Mouse (Mus musculus) MEL (cell line): ENCODE data around the gene Arl2bp. TPM values are rescaled to one million over a fixed set of nuclear protein-coding genes. Genes with fewer than 3 reads are reported as not detected.
A peak's percentile ranks its signal among the peaks of the same experiment; 100 is the strongest.

Source experiments
- DNase-seq: peaks from one replicate; pipeline ENCODE4 v3.0.0; 2011; ENCODE audit warnings: low read depth, low spot score
- H3K27ac ChIP-seq: 2 replicates; pipeline ENCODE4 v1.5.1; 2012; ENCODE audit warnings: low read depth, mild to moderate bottlenecking, control low read depth, low read length, moderate library complexity; ENCODE audit not compliant: control insufficient read depth
- H3K27me3 ChIP-seq, 2 experiments: fragments of 150-350 bp in 1 of 2; sonication (generic) in 1 of 2; 2 replicates each; pipeline ENCODE4 v1.6.1; 2012; ENCODE audit warnings: low read length in 2 of 2, mild to moderate bottlenecking in 2 of 2, improper control_type of control experiment in 1 of 2, moderate library complexity in 1 of 2; ENCODE audit not compliant: insufficient read depth in 2 of 2, control insufficient read depth in 1 of 2
- H3K36me3 ChIP-seq, 2 experiments: 2 replicates each; pipeline ENCODE4 v1.6.1; 2012 to 2014; ENCODE audit warnings: low read length in 2 of 2, improper control_type of control experiment in 1 of 2, inconsistent platforms in 1 of 2, mild to moderate bottlenecking in 1 of 2; ENCODE audit not compliant: insufficient read depth in 2 of 2, control insufficient read depth in 1 of 2
- H3K4me1 ChIP-seq, 2 experiments: fragments of 150-350 bp in 1 of 2; sonication (generic) in 1 of 2; 2 replicates each; pipeline ENCODE4 v1.6.1; 2012; ENCODE audit warnings: low read length in 2 of 2, improper control_type of control experiment in 1 of 2, mild to moderate bottlenecking in 1 of 2; ENCODE audit not compliant: insufficient read depth in 2 of 2, control insufficient read depth in 1 of 2
- H3K4me3 ChIP-seq, 2 experiments: fragments of 150-350 bp in 1 of 2; sonication (generic) in 1 of 2; 2 replicates each; pipeline ENCODE4 v1.5.1; 2012; ENCODE audit warnings: low read depth in 2 of 2, low read length in 2 of 2, mild to moderate bottlenecking in 2 of 2, moderate library complexity in 2 of 2, control low read depth in 1 of 2, improper control_type of control experiment in 1 of 2; ENCODE audit not compliant: control insufficient read depth in 1 of 2, insufficient read depth in 1 of 2
- H3K79me2 ChIP-seq: 2 replicates; pipeline ENCODE4 v1.6.1; 2012; ENCODE audit warnings: mild to moderate bottlenecking, low read length, moderate library complexity; ENCODE audit not compliant: control insufficient read depth, poor library complexity, insufficient read depth
- H3K9ac ChIP-seq: 2 replicates; pipeline ENCODE4 v1.6.1; 2012; ENCODE audit warnings: low read depth, mild to moderate bottlenecking, control low read depth, low read length, moderate library complexity; ENCODE audit not compliant: control insufficient read depth, poor library complexity, severe bottlenecking
- H3K9me3 ChIP-seq: fragments of 150-350 bp; sonication (generic); replicated peaks from 2 replicates; pipeline ENCODE4 v1.6.1; 2012; ENCODE audit warnings: mild to moderate bottlenecking, low read length, improper control_type of control experiment, moderate library complexity; ENCODE audit not compliant: insufficient read depth
- CTCF ChIP-seq, 3 experiments: IDR thresholded peaks in 2 of 3; conservative IDR thresholded peaks in 1 of 3; 2 replicates each; pipeline ENCODE4 v1.5.1; 2011 to 2012; ENCODE audit warnings: low read length in 3 of 3, low read depth in 2 of 3, mild to moderate bottlenecking in 2 of 3, improper control_type of control experiment in 1 of 3, inconsistent platforms in 1 of 3, mixed read lengths in 1 of 3, moderate library complexity in 1 of 3; ENCODE audit not compliant: control insufficient read depth in 1 of 3, insufficient read depth in 1 of 3, poor library complexity in 1 of 3, severe bottlenecking in 1 of 3
- ELF1 ChIP-seq: IDR thresholded peaks from 2 replicates; pipeline ENCODE4 v1.6.1; 2014; ENCODE audit warnings: low read depth, mild to moderate bottlenecking, inconsistent platforms, low read length, improper control_type of control experiment, moderate library complexity
- ETS1 ChIP-seq: IDR thresholded peaks from 2 replicates; pipeline ENCODE4 v1.6.1; 2012; ENCODE audit warnings: low read depth, mild to moderate bottlenecking, inconsistent platforms, low read length, improper control_type of control experiment, moderate library complexity
- HCFC1 ChIP-seq: IDR thresholded peaks from 2 replicates; pipeline ENCODE4 v1.6.1; 2012; ENCODE audit warnings: low read depth, mild to moderate bottlenecking, inconsistent platforms, low read length, improper control_type of control experiment, moderate library complexity
- JUND ChIP-seq: IDR thresholded peaks from 2 replicates; pipeline ENCODE4 v1.6.1; 2011; ENCODE audit warnings: low read depth, mild to moderate bottlenecking, improper control_type of control experiment, low read length
- MAFK ChIP-seq: IDR thresholded peaks from 2 replicates; pipeline ENCODE4 v1.6.1; 2011; ENCODE audit warnings: low read depth, mild to moderate bottlenecking, low read length, improper control_type of control experiment, borderline replicate concordance
- MAZ ChIP-seq: IDR thresholded peaks from 2 replicates; pipeline ENCODE4 v1.6.1; 2012; ENCODE audit warnings: low read depth, mild to moderate bottlenecking, inconsistent platforms, low read length, improper control_type of control experiment
- MEF2A ChIP-seq: IDR thresholded peaks from 2 replicates; pipeline ENCODE4 v1.6.1; 2014; ENCODE audit warnings: low read depth, mild to moderate bottlenecking, inconsistent platforms, low read length, improper control_type of control experiment; ENCODE audit not compliant: poor library complexity, insufficient replicate concordance, severe bottlenecking; ENCODE audit errors: extremely low read depth
- MXI1 ChIP-seq: IDR thresholded peaks from 2 replicates; pipeline ENCODE4 v1.6.1; 2011; ENCODE audit warnings: mild to moderate bottlenecking, low read depth, low read length, improper control_type of control experiment
- POLR2A ChIP-seq, 2 experiments: IDR thresholded peaks; 2 replicates each; pipeline ENCODE4 v1.6.1; 2011 to 2012; ENCODE audit warnings: low read length in 2 of 2, mild to moderate bottlenecking in 2 of 2, control low read depth in 1 of 2, improper control_type of control experiment in 1 of 2, low read depth in 1 of 2, moderate library complexity in 1 of 2; ENCODE audit not compliant: control insufficient read depth in 1 of 2, insufficient read depth in 1 of 2, poor library complexity in 1 of 2
- POLR2AphosphoS2 ChIP-seq: IDR thresholded peaks from 2 replicates; pipeline ENCODE4 v1.6.1; 2011; ENCODE audit warnings: low read length, improper control_type of control experiment
- RAD21 ChIP-seq: IDR thresholded peaks from 2 replicates; pipeline ENCODE4 v1.6.1; 2011; ENCODE audit warnings: mild to moderate bottlenecking, low read depth, low read length, improper control_type of control experiment
- RCOR1 ChIP-seq: IDR thresholded peaks from 2 replicates; pipeline ENCODE4 v1.6.1; 2012; ENCODE audit warnings: low read depth, mild to moderate bottlenecking, inconsistent platforms, low read length, improper control_type of control experiment
- SIN3A ChIP-seq: IDR thresholded peaks from 2 replicates; pipeline ENCODE4 v1.6.1; 2012; ENCODE audit warnings: low read length, improper control_type of control experiment, inconsistent platforms
- SMC3 ChIP-seq: IDR thresholded peaks from 2 replicates; pipeline ENCODE4 v1.6.1; 2011; ENCODE audit warnings: low read depth, low read length, improper control_type of control experiment
- TAL1 ChIP-seq: IDR thresholded peaks from 2 replicates; pipeline ENCODE4 v1.6.1; 2012; ENCODE audit warnings: mild to moderate bottlenecking, inconsistent platforms, low read length, moderate library complexity, mixed read lengths
- TBP ChIP-seq: IDR thresholded peaks from 2 replicates; pipeline ENCODE4 v1.8.0; 2011; ENCODE audit warnings: low read depth, low read length, improper control_type of control experiment
- TCF12 ChIP-seq: IDR thresholded peaks from 2 replicates; pipeline ENCODE4 v1.6.1; 2014; ENCODE audit warnings: low read depth, mild to moderate bottlenecking, inconsistent platforms, low read length, improper control_type of control experiment, moderate library complexity
- ZC3H11A ChIP-seq: IDR thresholded peaks from 2 replicates; pipeline ENCODE4 v1.6.1; 2012; ENCODE audit warnings: low read depth, mild to moderate bottlenecking, inconsistent platforms, low read length, improper control_type of control experiment
- ZKSCAN1 ChIP-seq: IDR thresholded peaks from 2 replicates; pipeline ENCODE4 v1.6.1; 2012; ENCODE audit warnings: low read depth, mild to moderate bottlenecking, inconsistent platforms, low read length, improper control_type of control experiment, moderate library complexity
- ZMIZ1 ChIP-seq: IDR thresholded peaks from 2 replicates; pipeline ENCODE4 v1.6.1; 2012; ENCODE audit warnings: low read depth, mild to moderate bottlenecking, inconsistent platforms, low read length, improper control_type of control experiment, moderate library complexity
- ZNF384 ChIP-seq: IDR thresholded peaks from 2 replicates; pipeline ENCODE4 v1.6.1; 2012; ENCODE audit warnings: low read depth, mild to moderate bottlenecking, inconsistent platforms, low read length, improper control_type of control experiment
- polyA plus RNA-seq, 2 experiments: library from polyadenylated mRNA; stranded (reverse) in 1 of 2; unstranded in 1 of 2; fragments of >175 nt in 1 of 2; fragments of >200 nt in 1 of 2; gene quantifications; 2 replicates each; pipeline versions ENCODE4 v1.2.1 to v1.2.4; 2012; ENCODE audit warnings: low replicate concordance in 2 of 2, low read depth in 1 of 2; ENCODE audit not compliant: insufficient read length in 2 of 2, insufficient read depth in 1 of 2, missing spikeins in 1 of 2
- total RNA-seq: library from RNA; depleted of rRNA; stranded (reverse); fragments of 300-350 nt; gene quantifications from 2 replicates; pipeline ENCODE4 v1.2.3, GENCODE M21; 2012

Arl2bp gene
- total and polyA plus RNA-seq, 3 experiments: 43.8 to 515 (median 96.1) TPM

DNA sequence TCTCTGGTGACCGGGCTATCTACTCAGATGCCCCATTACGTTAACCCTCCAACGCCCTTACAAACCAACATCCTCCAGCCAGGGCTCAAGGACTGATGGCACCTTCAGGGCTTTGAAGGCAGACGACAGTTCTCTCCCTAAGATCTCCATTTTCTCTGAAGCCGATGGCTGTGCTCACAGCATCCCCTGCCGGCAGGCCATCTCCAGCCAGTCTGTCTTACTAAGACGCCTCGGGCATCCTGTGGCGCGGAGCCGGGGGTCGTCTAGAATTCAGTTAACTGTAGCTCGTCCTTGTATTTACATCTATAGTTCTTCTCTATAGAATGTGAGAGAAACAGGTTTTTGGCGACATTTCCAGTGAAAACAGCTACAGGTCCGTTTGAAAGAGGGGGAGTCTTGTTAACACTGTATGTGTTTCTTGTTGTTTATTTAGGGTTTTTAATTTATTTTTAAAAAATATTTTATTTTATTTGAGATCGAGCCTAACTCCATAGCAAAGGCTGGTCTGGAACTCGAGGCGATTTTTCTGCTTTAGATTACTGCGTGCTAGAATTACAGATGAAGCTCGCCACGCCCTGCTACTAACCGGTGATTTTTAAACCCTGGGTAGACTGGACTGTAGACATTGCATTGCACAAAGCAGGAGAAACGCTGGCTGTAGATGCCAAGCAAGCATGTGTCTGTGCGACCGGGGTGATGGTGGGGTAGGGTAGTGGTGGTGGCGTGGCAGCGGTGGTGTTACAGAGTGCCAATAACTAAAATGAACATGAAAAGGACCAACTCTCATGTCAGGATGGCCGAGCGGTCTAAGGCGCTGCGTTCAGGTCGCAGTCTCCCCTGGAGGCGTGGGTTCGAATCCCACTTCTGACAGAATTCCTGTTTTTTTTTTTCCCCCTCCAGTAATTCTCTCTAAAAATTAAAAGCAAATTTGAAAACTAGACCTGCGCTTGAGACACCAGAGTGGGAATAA is 36.7 kb downstream of the Arl2bp start:
- TF ChIP-seq TCF12 (peak; percentile 10; the same call in 1 of the 2 replicates), RCOR1 (no peak), HCFC1 (peak; percentile 41; the same call in 1 of the 2 replicates), JUND (no peak), TBP (peak; percentile 99), MAZ (peak; percentile 71), TAL1 (no peak), POLR2A (IDR thresholded peaks at IDR 0.05; ENCODE audit: control insufficient read depth in 1 of 2, insufficient read depth in 1 of 2, low read depth in 1 of 2, low read length in 2 of 2, poor library complexity in 1 of 2) (no peak), ZC3H11A (peak; percentile 95), ZKSCAN1 (no peak), MEF2A (no peak), MXI1 (peak; percentile 54; the same call in 1 of the 2 replicates), POLR2AphosphoS2 (no peak), ZNF384 (no peak), SIN3A (peak; percentile 77; the same call in 1 of the 2 replicates), ELF1 (peak; percentile 61; the same call in 1 of the 2 replicates), ETS1 (no peak), RAD21 (peak; percentile 91), MAFK (peak; percentile 89; the same call in 1 of the 2 replicates), CTCF (IDR thresholded peaks at IDR 0.05 in 2 of 3, conservative IDR thresholded peaks at IDR 0.05 in 1 of 3; ENCODE audit: control insufficient read depth in 1 of 3, insufficient read depth in 1 of 3, low read depth in 2 of 3, low read length in 3 of 3, poor library complexity in 1 of 3, severe bottlenecking in 1 of 3) (peak; percentile 93 to 97 (median 96)), ZMIZ1 (no peak), SMC3 (peak; percentile 93)
- Histone ChIP-seq H3K4me3 (peak overlapping the region; percentile 73 to 77), H3K4me1 (peaks cover 0 to 4% of the 10 kb centered on the region in 2 experiments; a peak in 2 of 4 replicates), H3K27ac (peak overlapping the region; percentile 30; the same call in 1 of the 2 replicates), H3K36me3 (no peaks in the 10 kb centered on the region), H3K27me3 (0 out of 4 replicates have a peak, but pooled peaks cover 0 to 2% of the 10 kb centered on the region in 2 experiments), H3K79me2 (no peaks in the 10 kb centered on the region), H3K9me3 (no peaks in the 10 kb centered on the region), H3K9ac (peak overlapping the region; percentile 61)
- DNase-seq: peak; percentile 92
